Mouse (Mus musculus) embryonic facial prominence, embryonic 12.5 days (tissue): Measurements from ENCODE around the gene Slc45a1. TPM values are rescaled to one million over a fixed set of nuclear protein-coding genes. Genes with fewer than 3 reads are reported as not detected.

Source experiments
- ATAC-seq: fragments of 200-750 bp; cut with Nextera tagmentation; 2 replicates; pipeline ENCODE4 v1.8.0; 2017; ENCODE audit not compliant: insufficient number of reproducible peaks, insufficient read depth, low FRiP score, low TSS enrichment
- H3K27ac ChIP-seq: fragments of 300-500 bp; sonication (generic); 2 replicates; pipeline ENCODE4 v1.5.1; 2016; ENCODE audit warnings: mild to moderate bottlenecking
- H3K27me3 ChIP-seq: fragments of 300-500 bp; sonication (generic); 2 replicates; pipeline ENCODE4 v1.6.1; 2016; ENCODE audit warnings: mild to moderate bottlenecking, moderate library complexity
- H3K36me3 ChIP-seq: fragments of 300-500 bp; sonication (generic); 2 replicates; pipeline ENCODE4 v1.6.1; 2016; ENCODE audit warnings: mild to moderate bottlenecking
- H3K4me1 ChIP-seq: fragments of 300-500 bp; sonication (generic); 2 replicates; pipeline ENCODE4 v1.6.1; 2016
- H3K4me2 ChIP-seq: fragments of 300-500 bp; sonication (generic); replicated peaks from 2 replicates; pipeline ENCODE4 v1.6.1; 2016; ENCODE audit warnings: mild to moderate bottlenecking, moderate library complexity
- H3K4me3 ChIP-seq: fragments of 300-500 bp; sonication (generic); 2 replicates; pipeline ENCODE4 v1.5.1; 2016; ENCODE audit warnings: mild to moderate bottlenecking
- H3K9ac ChIP-seq: fragments of 300-500 bp; sonication (generic); 2 replicates; pipeline ENCODE4 v1.6.1; 2016; ENCODE audit warnings: mild to moderate bottlenecking, moderate library complexity
- H3K9me3 ChIP-seq: fragments of 300-500 bp; sonication (generic); 2 replicates; pipeline ENCODE4 v1.6.1; 2016; ENCODE audit warnings: mild to moderate bottlenecking, moderate library complexity
- WGBS: fragments of 180-500 bp; shearing (Covaris S2); methylation state at CpG from one replicate; pipeline ENCODE4 v1.1.7; 2016; 5-methylcytosine and 5-hydroxymethylcytosine counted together
- polyA plus RNA-seq: library from polyadenylated mRNA; unstranded; fragments of >200 nt; fragmentation: Nextera tagmentation; extraction: Ambion mirVana; gene quantifications from 2 replicates; pipeline ENCODE4 v1.2.1, GENCODE M21; 2016

Slc45a1 gene
- polyA plus RNA-seq, 1 experiment from 2014 or later: 1.3 TPM

GRCm38 (mm10) chr4:150586275-150586674 lies 65.7 kb downstream of the Slc45a1 start:
- Histone ChIP-seq H3K27me3 (no peaks in the 10 kb centered on the region), H3K36me3 (no peaks in the 10 kb centered on the region), H3K9me3 (no peaks in the 10 kb centered on the region), H3K9ac (no peak overlapping the region), H3K4me2 (no peak overlapping the region), H3K27ac (no peak overlapping the region), H3K4me3 (no peak overlapping the region), H3K4me1 (peaks cover 62% of the 10 kb centered on the region)
- 92% methylated on average over 5 of the region's 5 CpGs for WGBS
- ATAC-seq: no peak

GRCm38 (mm10) chr4:150585800-150586199 lies 66.2 kb downstream of the Slc45a1 start:
- Histone ChIP-seq H3K27ac (no peak overlapping the region), H3K9me3 (no peaks in the 10 kb centered on the region; the same call in 1 of the 2 replicates), H3K36me3 (no peaks in the 10 kb centered on the region), H3K27me3 (no peaks in the 10 kb centered on the region), H3K9ac (no peak overlapping the region), H3K4me3 (no peak overlapping the region), H3K4me1 (peaks cover 57% of the 10 kb centered on the region), H3K4me2 (no peak overlapping the region)
- no peak for ATAC-seq
- 91% methylated on average over 2 of the region's 2 CpGs for WGBS

- H3K36me3 ChIP-seq: no peaks in the 10 kb centered on the region
- peak overlapping the region; percentile 82 for H3K27ac ChIP-seq
- no peak overlapping the region for H3K4me3 ChIP-seq
- WGBS: 50% methylated on average over 3 of the region's 3 CpGs
- H3K27me3 ChIP-seq: no peaks in the 10 kb centered on the region
- no peak overlapping the region for H3K4me2 ChIP-seq
- no peak overlapping the region for H3K9ac ChIP-seq
- no peaks in the 10 kb centered on the region; the same call in 1 of the 2 replicates for H3K9me3 ChIP-seq
- no peak for ATAC-seq
- peaks cover 46% of the 10 kb centered on the region for H3K4me1 ChIP-seq
These were observed 68.2 kb downstream of the Slc45a1 start for GRCm38 (mm10) chr4:150583777-150584135.

- H3K4me3 ChIP-seq: no peak overlapping the region
- H3K9me3 ChIP-seq: no peaks in the 10 kb centered on the region; the same call in 1 of the 2 replicates
- ATAC-seq: peak; percentile 68; the same call in 1 of the 2 replicates
- no peak overlapping the region for H3K9ac ChIP-seq
- H3K4me2 ChIP-seq: no peak overlapping the region
- no peaks in the 10 kb centered on the region for H3K27me3 ChIP-seq
- H3K27ac ChIP-seq: peak overlapping the region; percentile 82
- peaks cover 46% of the 10 kb centered on the region for H3K4me1 ChIP-seq
- H3K36me3 ChIP-seq: no peaks in the 10 kb centered on the region
- 27% methylated on average over 13 of the region's 13 CpGs for WGBS
These were observed 68.8 kb downstream of the Slc45a1 start for GRCm38 (mm10) chr4:150582966-150583776.

- Histone ChIP-seq H3K4me1 (peaks cover 42% of the 10 kb centered on the region), H3K9me3 (no peaks in the 10 kb centered on the region; the same call in 1 of the 2 replicates), H3K27ac (0 out of 2 replicates have a peak overlapping the region, but pooled peaks have one; percentile 43), H3K4me3 (no peak overlapping the region), H3K9ac (no peak overlapping the region), H3K36me3 (no peaks in the 10 kb centered on the region), H3K27me3 (no peaks in the 10 kb centered on the region), H3K4me2 (no peak overlapping the region)
- WGBS: 80% methylated on average over 10 of the region's 10 CpGs
- no peak for ATAC-seq
These were observed 69.8 kb downstream of the Slc45a1 start for GRCm38 (mm10) chr4:150581931-150582723.

Other genes with a start within 250 kb of the Slc45a1 start
- 26.9 and 27.8 TPM in 2 replicates for gene Errfi1, start 201.7 kb upstream of the Slc45a1 start, polyA plus RNA-seq